Comparison of ENCODE assay signal across 15 mouse cellular contexts in genomic region chr2:119318043-119318710, GRCm38 (mm10). TPM values are rescaled to one million over a fixed set of nuclear protein-coding genes. Genes with fewer than 3 reads are reported as not detected.
DNase-seq lines count a peak whose midpoint lies in the region; ATAC-seq and TF ChIP-seq lines count a peak whose summit lies in the region.
"Had no signal": no experiment of that assay in that cellular context is flagged by ENCODE, and none has a peak within 500 bp of the region (broad histone marks: within the 10 kb centered on the region; RNA-seq: fewer than 3 reads in every experiment).

No protein-coding gene starts in this region.

- no peaks in the 10 kb centered on the region for H3K9me3 ChIP-seq in heart, embryonic 11.5 days (replicated peaks; ENCODE audit: control insufficient read depth, low read length)
- H3K9me3 ChIP-seq in lung, embryonic 14.5 days (ENCODE audit: low read depth, low read length) = no peaks in the 10 kb centered on the region
- peaks cover 4% of the 10 kb centered on the region; the same call in 1 of the 2 replicates for H3K9me3 ChIP-seq in kidney, embryonic 16.5 days (ENCODE audit: low read length)
- H3K9me3 ChIP-seq in stomach, embryonic 15.5 days = no peaks in the 10 kb centered on the region
- H3K9me3 ChIP-seq: hindbrain, embryonic 15.5 days; midbrain, embryonic 15.5 days; neural tube, embryonic 13.5 days had no signal

- H3K4me1 ChIP-seq in heart, embryonic 11.5 days (ENCODE audit: control insufficient read depth, insufficient read depth, low read length) = peaks cover 21% of the 10 kb centered on the region
- peaks cover 15% of the 10 kb centered on the region for H3K4me1 ChIP-seq in lung, embryonic 14.5 days (ENCODE audit: insufficient read depth)
- peaks cover 43% of the 10 kb centered on the region for H3K4me1 ChIP-seq in kidney, embryonic 16.5 days (ENCODE audit: insufficient read depth, low read length)
- peaks cover 30% of the 10 kb centered on the region for H3K4me1 ChIP-seq in stomach, embryonic 15.5 days

- no peak for TF ChIP-seq CTCF in lung, embryonic 14.5 days (IDR thresholded peaks at IDR 0.05; ENCODE audit: low read depth)

- peaks cover 37% of the 10 kb centered on the region for H3K27me3 ChIP-seq in heart, embryonic 11.5 days (ENCODE audit: control insufficient read depth, insufficient read depth, low read length)
- H3K27me3 ChIP-seq in lung, embryonic 14.5 days (ENCODE audit: insufficient read depth, low read length) = peaks cover 30% of the 10 kb centered on the region
- peaks cover 32% of the 10 kb centered on the region for H3K27me3 ChIP-seq in kidney, embryonic 16.5 days (ENCODE audit: insufficient read depth, low read length)
- H3K27me3 ChIP-seq in stomach, embryonic 15.5 days (replicated peaks) = peaks cover 29% of the 10 kb centered on the region

- no peak overlapping the region for H3K27ac ChIP-seq in heart, embryonic 11.5 days (ENCODE audit: low read depth, low read length)
- H3K27ac ChIP-seq in lung, embryonic 14.5 days (ENCODE audit: low read depth) = 0 out of 2 replicates have a peak overlapping the region, but pooled peaks have one; percentile 13
- peak overlapping the region; percentile 41 for H3K27ac ChIP-seq in kidney, embryonic 16.5 days (ENCODE audit: low read length)
- H3K27ac ChIP-seq in stomach, embryonic 15.5 days = peak overlapping the region; percentile 72
- H3K27ac ChIP-seq: embryonic facial prominence, embryonic 10.5 days; hindbrain, embryonic 15.5 days; macrophage; midbrain, embryonic 15.5 days; neural tube, embryonic 13.5 days had no signal

- H3K36me3 ChIP-seq in heart, embryonic 11.5 days (ENCODE audit: control insufficient read depth, insufficient read depth, low read length) = no peaks in the 10 kb centered on the region
- no peaks in the 10 kb centered on the region for H3K36me3 ChIP-seq in lung, embryonic 14.5 days (ENCODE audit: insufficient read depth)
- no peaks in the 10 kb centered on the region for H3K36me3 ChIP-seq in kidney, embryonic 16.5 days (ENCODE audit: insufficient read depth, low read length)
- H3K36me3 ChIP-seq in stomach, embryonic 15.5 days = no peaks in the 10 kb centered on the region
- H3K36me3 ChIP-seq: embryonic facial prominence, embryonic 10.5 days; hindbrain, embryonic 15.5 days; midbrain, embryonic 15.5 days; neural tube, embryonic 13.5 days had no signal

- no peak for ATAC-seq in heart, embryonic 11.5 days (replicated peaks; ENCODE audit: insufficient number of reproducible peaks, low FRiP score, low TSS enrichment)
- ATAC-seq in lung, embryonic 14.5 days (ENCODE audit: insufficient read depth) = no peak
- ATAC-seq in kidney, embryonic 16.5 days (ENCODE audit: low FRiP score, low TSS enrichment) = no peak
- peak; percentile 45; the same call in 1 of the 2 replicates for ATAC-seq in stomach, embryonic 15.5 days (ENCODE audit: insufficient read depth, low FRiP score, low read depth)
- ATAC-seq: midbrain, embryonic 15.5 days had no signal

- no peak overlapping the region for H3K4me3 ChIP-seq in heart, embryonic 11.5 days (ENCODE audit: low read depth, low read length)
- H3K4me3 ChIP-seq in lung, embryonic 14.5 days (ENCODE audit: low read depth, low read length) = no peak overlapping the region
- no peak overlapping the region for H3K4me3 ChIP-seq in kidney, embryonic 16.5 days (ENCODE audit: low read length)
- H3K4me3 ChIP-seq in stomach, embryonic 15.5 days (replicated peaks) = no peak overlapping the region
- H3K4me3 ChIP-seq: embryonic facial prominence, embryonic 10.5 days; hindbrain, embryonic 15.5 days; midbrain, embryonic 15.5 days; neural tube, embryonic 13.5 days had no signal

- no peak overlapping the region for H3K4me2 ChIP-seq in heart, embryonic 11.5 days
- H3K4me2 ChIP-seq in lung, embryonic 14.5 days = no peak overlapping the region
- no peak overlapping the region for H3K4me2 ChIP-seq in kidney, embryonic 16.5 days (replicated peaks; ENCODE audit: low read depth, low read length)
- no peak overlapping the region for H3K4me2 ChIP-seq in stomach, embryonic 15.5 days
- H3K4me2 ChIP-seq: hindbrain, embryonic 15.5 days; midbrain, embryonic 15.5 days; neural tube, embryonic 13.5 days had no signal

- H3K9ac ChIP-seq in heart, embryonic 11.5 days (ENCODE audit: low read depth, low read length) = no peak overlapping the region
- no peak overlapping the region for H3K9ac ChIP-seq in lung, embryonic 14.5 days
- no peak overlapping the region for H3K9ac ChIP-seq in kidney, embryonic 16.5 days (replicated peaks; ENCODE audit: low read length)
- no peak overlapping the region for H3K9ac ChIP-seq in stomach, embryonic 15.5 days
- H3K9ac ChIP-seq: hindbrain, embryonic 15.5 days; midbrain, embryonic 15.5 days; neural tube, embryonic 13.5 days had no signal

- 58% methylated on average over 3 of the region's 3 CpGs for WGBS in heart, embryonic 11.5 days (ENCODE audit: insufficient replicate concordance)
- 67% methylated on average over 3 of the region's 3 CpGs for WGBS in lung, embryonic 14.5 days
- 51% methylated on average over 3 of the region's 3 CpGs for WGBS in kidney, embryonic 16.5 days
- 59% methylated on average over 3 of the region's 3 CpGs for WGBS in stomach, embryonic 15.5 days

- peak; percentile 84 for DNase-seq in heart, adult 11 months
- DNase-seq in lung, embryonic 14.5 days = no peak
- DNase-seq in lung, postnatal 10 days = no peak
- no peak for DNase-seq in MN1 (ENCODE audit: low spot score)
- DNase-seq in embryo, embryonic 9.5 days (ENCODE audit: extremely low spot score) = no peak
- DNase-seq: cerebellum, adult 9-10 months; thymus, postnatal 4 days had no signal

RNA-seq across cellular contexts. Expression of gene Dll4, which starts 7.4 kb away (rescaled TPM):
- 3.7 and 5.0 TPM in 2 replicates for polyA plus RNA-seq in heart, embryonic 11.5 days (2014; fragmentation: Nextera tagmentation; extraction: Ambion mirVana)
- 8.1 and 10.0 TPM in 2 replicates for polyA plus RNA-seq in lung, embryonic 14.5 days (2014; fragmentation: Nextera tagmentation; extraction: Ambion mirVana)
- 12.9 and 13.5 TPM in 2 replicates for polyA plus RNA-seq in kidney, embryonic 16.5 days (2015; fragmentation: Nextera tagmentation; extraction: Ambion mirVana)
- 7.0 and 8.7 TPM in 2 replicates for polyA plus RNA-seq in stomach, embryonic 15.5 days (2015; fragmentation: Nextera tagmentation; extraction: Ambion mirVana)
- polyA plus RNA-seq: macrophage had no signal

RNA-seq across cellular contexts. Expression of gene Vps18, which starts 29.6 kb away (rescaled TPM):
- polyA plus RNA-seq in heart, embryonic 11.5 days (2014; fragmentation: Nextera tagmentation; extraction: Ambion mirVana) = 6.9 and 8.7 TPM in 2 replicates
- 15.9 and 17.5 TPM in 2 replicates for polyA plus RNA-seq in lung, embryonic 14.5 days (2014; fragmentation: Nextera tagmentation; extraction: Ambion mirVana)
- 23.0 and 23.1 TPM in 2 replicates for polyA plus RNA-seq in kidney, embryonic 16.5 days (2015; fragmentation: Nextera tagmentation; extraction: Ambion mirVana)
- 16.4 and 18.0 TPM in 2 replicates for polyA plus RNA-seq in stomach, embryonic 15.5 days (2015; fragmentation: Nextera tagmentation; extraction: Ambion mirVana)

RNA-seq across cellular contexts. Expression of gene Chac1, which starts 32.9 kb away (rescaled TPM):
- polyA plus RNA-seq in heart, embryonic 11.5 days (2014; fragmentation: Nextera tagmentation; extraction: Ambion mirVana) = 0.35 and 0.74 TPM in 2 replicates
- polyA plus RNA-seq in lung, embryonic 14.5 days (2014; fragmentation: Nextera tagmentation; extraction: Ambion mirVana) = 0.64 and 0.70 TPM in 2 replicates
- polyA plus RNA-seq in kidney, embryonic 16.5 days (2015; fragmentation: Nextera tagmentation; extraction: Ambion mirVana) = 0.86 and 1.3 TPM in 2 replicates
- polyA plus RNA-seq in stomach, embryonic 15.5 days (2015; fragmentation: Nextera tagmentation; extraction: Ambion mirVana) = 1.6 TPM in 2 replicates

RNA-seq across cellular contexts. Expression of gene Rhov, which starts 47.1 kb away (rescaled TPM):
- not detected in 2 replicates for polyA plus RNA-seq in heart, embryonic 11.5 days (2014; fragmentation: Nextera tagmentation; extraction: Ambion mirVana)
- polyA plus RNA-seq in lung, embryonic 14.5 days (2014; fragmentation: Nextera tagmentation; extraction: Ambion mirVana) = 0.11 and 0.24 TPM in 2 replicates
- polyA plus RNA-seq in kidney, embryonic 16.5 days (2015; fragmentation: Nextera tagmentation; extraction: Ambion mirVana) = 1.8 and 2.3 TPM in 2 replicates
- polyA plus RNA-seq in stomach, embryonic 15.5 days (2015; fragmentation: Nextera tagmentation; extraction: Ambion mirVana) = 27.1 and 28.4 TPM in 2 replicates
